Mouse (Mus musculus) frontal cortex, adult (tissue): ENCODE measurements around the gene Prss41.

ENCODE experiments used
- ATAC-seq: cut with Nextera tagmentation; 2 replicates; pipeline ENCODE4 v1.9.2; 2017; ENCODE audit warnings: mild to moderate bottlenecking, moderate library complexity, mixed read lengths; ENCODE audit not compliant: low TSS enrichment

Gene Prss41

GRCm38 (mm10) chr17:23828271-23829001, 15.5 kb downstream of the Prss41 start:
- ATAC-seq: peak; percentile 21; the same call in 1 of the 2 replicates

GRCm38 (mm10) chr17:23825591-23825990, 18.4 kb downstream of the Prss41 start:
- no peak for ATAC-seq

- ATAC-seq: no peak
Observed at GRCm38 (mm10) chr17:23823614-23824013, 20.4 kb downstream of the Prss41 start.

GRCm38 (mm10) chr17:23823018-23823417, 21.0 kb downstream of the Prss41 start:
- no peak for ATAC-seq

GRCm38 (mm10) chr17:23822094-23822493, 21.9 kb downstream of the Prss41 start:
- ATAC-seq: no peak

GRCm38 (mm10) chr17:23820731-23821130, 23.2 kb downstream of the Prss41 start:
- no peak for ATAC-seq

GRCm38 (mm10) chr17:23819235-23819634, 24.7 kb downstream of the Prss41 start:
- ATAC-seq: no peak

- no peak for ATAC-seq
Observed at GRCm38 (mm10) chr17:23818579-23818978, 25.4 kb downstream of the Prss41 start.

- ATAC-seq: no peak
Observed at GRCm38 (mm10) chr17:23815641-23816040, 28.3 kb downstream of the Prss41 start.

GRCm38 (mm10) chr17:23807918-23808317, 36.1 kb downstream of the Prss41 start:
- no peak for ATAC-seq

- ATAC-seq: 0 out of 2 replicates have a peak, but pooled peaks have one; percentile 12
Observed at GRCm38 (mm10) chr17:23806867-23807266, 37.1 kb downstream of the Prss41 start.

- ATAC-seq: no peak
Observed at GRCm38 (mm10) chr17:23804426-23805085, 39.4 kb downstream of the Prss41 start.

GRCm38 (mm10) chr17:23803366-23804041, 40.5 kb downstream of the Prss41 start:
- ATAC-seq: peak; percentile 8; the same call in 1 of the 2 replicates

- peak; percentile 93 for ATAC-seq
Observed at GRCm38 (mm10) chr17:23802746-23803365, 41.1 kb downstream of the Prss41 start.

GRCm38 (mm10) chr17:23801627-23802026, 42.3 kb downstream of the Prss41 start:
- no peak for ATAC-seq

- ATAC-seq: no peak
Observed at GRCm38 (mm10) chr17:23797316-23797715, 46.7 kb downstream of the Prss41 start.

GRCm38 (mm10) chr17:23795323-23795722, 48.6 kb downstream of the Prss41 start:
- ATAC-seq: no peak

- ATAC-seq: peak; percentile 11; the same call in 1 of the 2 replicates
Observed at GRCm38 (mm10) chr17:23791079-23791357, 53.0 kb downstream of the Prss41 start.

GRCm38 (mm10) chr17:23790269-23791078, 53.5 kb downstream of the Prss41 start, which contains the start of gene Srrm2:
TSS of gene Srrm2 (plus strand) at chr17:23790532.
- ATAC-seq: peak; percentile 64

- no peak for ATAC-seq
Observed at GRCm38 (mm10) chr17:23789749-23790268, 54.2 kb downstream of the Prss41 start.

GRCm38 (mm10) chr17:23788973-23789372, 55.0 kb downstream of the Prss41 start:
- ATAC-seq: no peak
